Mouse (Mus musculus): ENCODE data around the gene Cdk19. TPM values are rescaled to one million over a fixed set of nuclear protein-coding genes. Genes with fewer than 3 reads are reported as not detected.

Gene Cdk19
- total RNA-seq, 2 experiments from 2014 or later: 11.9 to 12.9 TPM

DNA sequence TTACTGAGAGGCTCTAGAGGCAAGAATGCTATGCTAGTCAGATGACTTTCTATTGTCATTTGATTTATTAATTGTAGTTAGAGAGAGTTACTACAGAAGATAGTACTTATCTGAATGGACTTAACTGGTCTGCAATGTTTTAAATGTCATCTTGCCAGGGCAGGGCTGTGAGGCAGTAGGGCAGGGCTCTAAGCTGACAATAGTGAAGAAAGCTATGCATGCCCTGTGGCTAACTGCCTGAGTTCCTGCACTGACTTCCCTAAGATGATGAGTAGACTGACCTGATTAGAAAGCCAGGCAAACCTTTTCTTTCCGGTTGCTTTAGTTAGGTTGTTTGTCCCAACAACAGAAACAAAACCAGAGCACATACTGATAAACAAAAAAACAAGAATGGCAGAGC lies 102.7 kb downstream of the Cdk19 start:
- DNase-seq: no peak

DNA sequence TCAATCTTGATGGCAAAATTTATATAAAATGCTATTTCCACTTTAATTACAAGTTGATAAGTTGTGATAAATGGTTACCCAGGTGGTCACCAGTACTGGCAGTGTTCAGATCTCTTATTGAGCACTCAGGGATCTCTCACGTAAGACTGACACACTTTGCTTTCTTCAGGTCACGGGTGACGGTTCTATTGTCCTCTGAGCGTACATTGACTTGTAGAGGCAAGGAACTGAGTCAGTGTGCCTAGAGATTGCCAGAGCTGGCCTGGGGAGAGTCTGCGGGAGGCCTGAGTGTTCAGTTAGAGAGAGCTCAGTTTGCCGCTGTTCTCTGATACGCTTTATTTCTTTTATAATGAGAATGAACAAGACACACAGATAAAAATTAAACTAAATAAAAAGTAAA lies 104.0 kb downstream of the Cdk19 start:
- DNase-seq: no peak

GRCm38 (mm10) chr10:40443806-40444357 lies 104.5 kb downstream of the Cdk19 start:
- no peak for DNase-seq

DNA sequence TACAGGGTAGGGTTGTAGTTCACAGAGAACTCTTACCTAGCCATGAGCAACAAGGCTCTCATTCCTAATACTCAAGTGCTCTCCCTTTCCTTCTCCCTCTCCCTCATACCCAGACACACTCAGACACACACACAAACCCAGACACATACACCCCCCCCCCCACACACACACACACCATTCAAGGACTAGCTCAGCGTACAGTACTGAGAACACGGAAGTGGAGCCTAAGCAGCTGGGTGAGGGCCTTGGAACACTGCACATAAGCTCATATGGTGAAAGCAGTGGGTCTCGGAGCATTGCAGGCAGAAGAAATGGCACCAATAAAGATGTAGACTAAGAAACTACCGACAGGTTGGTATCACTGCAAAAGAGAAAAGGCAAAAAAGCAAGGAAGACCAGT lies 105.2 kb downstream of the Cdk19 start:
- DNase-seq: no peak

DNA sequence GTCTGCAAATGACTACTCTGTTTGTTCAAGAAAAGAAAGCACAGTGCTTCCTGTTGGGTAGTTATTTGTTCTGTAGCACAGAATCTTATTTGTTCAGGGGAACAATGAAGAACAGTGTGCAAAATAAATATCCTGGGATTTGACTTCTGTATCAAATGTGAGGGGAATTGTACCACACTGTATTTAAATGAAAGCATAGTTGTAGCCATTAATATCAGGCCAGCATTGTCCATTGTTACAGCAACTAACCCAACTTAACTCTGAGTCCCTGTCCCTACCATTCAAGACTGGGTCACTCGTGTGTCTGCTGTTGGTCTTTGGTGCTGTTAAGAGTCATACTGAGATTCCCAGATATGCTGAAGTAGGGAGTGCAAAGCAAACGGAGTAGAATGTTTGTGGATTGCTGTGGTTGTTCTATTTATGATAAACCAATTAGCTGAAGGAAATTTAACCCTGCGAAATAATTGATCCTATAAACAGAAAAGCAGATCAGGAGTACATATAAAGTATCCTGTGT lies 106.8 kb downstream of the Cdk19 start:
- DNase-seq: no peak

DNA sequence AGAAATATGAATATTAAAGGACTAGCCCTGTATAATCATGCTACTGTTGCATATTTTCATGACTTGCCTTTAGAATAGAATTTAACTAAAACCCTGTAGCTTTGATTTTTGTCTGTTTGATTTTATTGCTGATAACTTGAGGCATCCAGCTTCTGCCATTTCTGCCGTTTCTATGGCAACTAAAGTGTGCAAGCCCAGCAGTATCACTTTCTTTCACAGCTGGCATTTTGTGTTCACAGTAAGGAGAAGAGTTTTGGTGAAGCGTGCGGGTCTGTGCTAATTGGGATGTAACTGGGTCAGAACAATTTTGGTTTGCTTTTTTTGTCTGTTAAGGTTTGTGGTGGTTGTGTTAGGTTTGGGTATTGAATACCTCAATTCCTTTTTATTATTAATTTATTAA lies 107.3 kb downstream of the Cdk19 start:
- DNase-seq: no peak

DNA sequence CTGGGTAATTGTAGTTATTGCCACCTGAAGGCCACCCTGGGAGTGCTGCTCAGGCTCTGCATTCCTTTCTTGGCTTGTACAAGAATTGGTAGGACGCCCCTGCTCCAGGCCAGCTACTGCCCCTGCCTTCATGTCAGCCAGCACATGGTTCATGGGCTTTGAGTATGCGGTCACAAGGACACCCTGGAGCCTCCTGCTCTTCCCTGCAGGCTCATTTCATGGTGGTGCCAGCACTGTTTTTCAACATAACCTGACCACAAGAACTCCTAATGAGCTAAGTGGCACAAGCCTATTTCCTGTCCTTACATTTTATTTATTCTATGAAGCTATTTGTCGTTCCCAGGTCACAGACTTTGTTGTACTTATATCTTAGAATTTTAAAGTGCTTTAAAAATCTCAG lies 107.9 kb downstream of the Cdk19 start:
- no peak for DNase-seq

DNA sequence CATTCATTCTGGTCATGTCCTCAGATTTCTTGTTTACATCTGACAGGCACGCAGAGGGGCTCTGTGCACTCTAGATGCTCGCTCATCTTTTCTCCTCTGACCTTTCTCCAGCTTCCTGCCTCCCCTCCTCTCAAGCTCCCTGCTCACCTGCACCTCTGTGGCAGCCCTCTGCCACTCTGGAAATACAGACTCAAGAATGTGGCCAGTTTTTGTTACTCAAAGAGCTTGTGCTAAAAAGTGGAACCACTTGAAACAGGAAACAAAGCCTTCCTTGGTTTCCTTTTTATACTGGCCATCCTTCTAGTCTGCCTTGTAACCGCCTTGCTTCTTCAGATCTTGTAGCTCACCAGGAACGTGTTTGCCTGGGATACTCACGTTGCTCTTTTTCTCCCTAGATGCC lies 108.6 kb downstream of the Cdk19 start:
- DNase-seq: no peak

- no peak for DNase-seq
Observed at GRCm38 (mm10) chr10:40448444-40448843, 109.1 kb downstream of the Cdk19 start.

GRCm38 (mm10) chr10:40449571-40449970 lies 110.2 kb downstream of the Cdk19 start:
- no peak for DNase-seq

DNA sequence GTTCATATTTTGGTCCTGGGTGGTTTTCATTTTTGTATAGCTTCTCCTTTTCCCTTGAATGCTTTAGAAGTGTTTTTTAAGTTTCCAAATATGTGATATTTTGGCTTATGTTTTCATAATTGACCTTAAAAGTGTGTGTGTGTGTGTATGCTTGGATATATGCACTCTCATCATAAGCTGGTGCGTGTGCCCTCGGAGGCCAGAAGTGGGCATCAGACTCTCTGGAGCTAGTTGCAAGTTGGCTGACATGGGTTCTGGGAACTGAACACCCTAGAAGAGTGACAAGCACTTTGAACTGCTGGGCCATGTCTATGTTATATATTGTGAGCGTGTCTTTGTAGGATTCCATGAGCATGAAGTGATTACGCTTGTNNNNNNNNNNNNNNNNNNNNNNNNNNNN lies 110.8 kb downstream of the Cdk19 start:
- DNase-seq: no peak

GRCm38 (mm10) chr10:40457116-40457515 lies 117.8 kb downstream of the Cdk19 start:
- DNase-seq: no peak

DNA sequence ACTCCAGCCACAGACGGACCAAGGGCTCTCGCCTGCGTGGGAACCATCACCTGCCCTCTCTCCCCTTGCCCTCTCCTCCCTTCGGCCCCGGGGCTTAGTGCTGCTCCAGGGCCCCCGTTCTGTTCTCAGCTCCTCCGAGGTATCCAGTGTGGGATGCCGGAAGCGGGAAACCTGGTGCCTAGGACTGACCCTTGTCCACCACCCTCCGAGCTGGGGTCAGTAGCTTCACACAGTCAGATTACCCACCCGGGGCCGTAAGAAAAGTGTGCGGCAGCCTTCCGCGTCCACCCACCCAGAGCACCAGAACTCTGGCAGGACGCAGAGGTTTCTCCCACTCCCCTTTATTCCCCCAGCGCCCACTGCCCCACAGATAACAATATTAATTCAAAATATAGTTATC lies 119.8 kb downstream of the Cdk19 start:
- no peak for DNase-seq

DNA sequence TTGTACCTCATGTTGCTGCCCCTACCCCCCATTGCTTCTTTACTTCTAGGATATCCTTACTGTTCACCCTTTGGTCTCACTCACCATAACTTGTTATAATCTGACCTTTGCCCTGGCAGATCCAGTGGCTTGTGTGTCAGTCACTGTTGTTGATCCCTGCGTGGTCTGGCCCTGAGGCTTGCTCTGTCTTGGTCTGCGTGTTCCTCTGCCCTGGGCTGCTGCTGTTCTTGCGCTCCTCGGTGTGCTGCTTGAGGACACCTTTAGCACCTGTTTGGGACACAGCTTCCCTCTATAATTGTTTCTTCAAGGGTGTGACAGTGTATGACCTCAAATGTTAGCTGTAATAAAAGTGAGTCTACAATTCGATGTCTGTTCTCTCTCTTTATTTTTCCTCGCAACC lies 122.0 kb downstream of the Cdk19 start:
- DNase-seq: no peak

- DNase-seq: no peak
Observed at GRCm38 (mm10) chr10:40462257-40462656, 122.9 kb downstream of the Cdk19 start.

- DNase-seq: no peak
Observed at GRCm38 (mm10) chr10:40467174-40467911, 128.0 kb downstream of the Cdk19 start.

GRCm38 (mm10) chr10:40467912-40468254 lies 128.5 kb downstream of the Cdk19 start:
- no peak for DNase-seq

DNA sequence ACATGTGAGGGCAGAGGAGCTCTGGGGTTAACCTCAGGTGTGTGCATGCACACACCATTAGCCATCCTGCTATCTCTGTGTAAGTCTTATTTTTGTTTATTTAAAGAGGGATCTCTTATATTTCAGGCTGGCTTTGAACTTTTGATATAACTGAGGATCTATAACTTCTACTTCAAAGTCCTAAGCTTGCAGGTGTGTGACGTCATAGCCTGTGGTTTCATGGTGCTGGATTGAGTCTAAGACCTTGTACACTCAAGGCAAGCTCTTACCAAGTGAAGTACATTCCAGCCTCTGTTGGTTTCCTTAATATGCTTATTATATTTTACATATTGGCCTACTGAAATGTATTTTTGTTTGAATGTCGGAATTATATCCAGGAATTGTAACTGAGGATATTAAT lies 129.8 kb downstream of the Cdk19 start:
- DNase-seq: no peak

- DNase-seq: no peak
Observed at GRCm38 (mm10) chr10:40476535-40477285, 137.3 kb downstream of the Cdk19 start.

GRCm38 (mm10) chr10:40477426-40478075 lies 138.2 kb downstream of the Cdk19 start:
- DNase-seq: no peak

DNA sequence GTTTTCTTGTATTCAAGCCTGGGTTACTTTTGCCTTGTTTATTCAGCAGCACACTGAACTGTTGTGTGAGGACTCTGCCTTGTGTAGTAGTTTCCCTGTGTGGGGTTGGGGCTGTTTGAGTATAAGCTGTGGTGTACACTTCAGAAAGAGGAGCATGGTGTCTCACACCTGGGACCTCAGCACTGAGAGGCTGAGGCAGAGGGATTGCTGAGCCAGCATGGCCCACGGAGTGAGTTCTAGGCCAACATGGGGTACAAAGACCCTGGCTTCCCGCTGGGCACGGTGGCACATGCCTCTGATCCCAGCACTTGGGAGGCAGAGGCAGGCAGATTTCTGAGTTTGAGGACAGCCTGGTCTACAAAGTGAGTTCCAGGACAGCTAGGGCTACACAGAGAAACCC lies 139.3 kb downstream of the Cdk19 start:
- DNase-seq: no peak

DNA sequence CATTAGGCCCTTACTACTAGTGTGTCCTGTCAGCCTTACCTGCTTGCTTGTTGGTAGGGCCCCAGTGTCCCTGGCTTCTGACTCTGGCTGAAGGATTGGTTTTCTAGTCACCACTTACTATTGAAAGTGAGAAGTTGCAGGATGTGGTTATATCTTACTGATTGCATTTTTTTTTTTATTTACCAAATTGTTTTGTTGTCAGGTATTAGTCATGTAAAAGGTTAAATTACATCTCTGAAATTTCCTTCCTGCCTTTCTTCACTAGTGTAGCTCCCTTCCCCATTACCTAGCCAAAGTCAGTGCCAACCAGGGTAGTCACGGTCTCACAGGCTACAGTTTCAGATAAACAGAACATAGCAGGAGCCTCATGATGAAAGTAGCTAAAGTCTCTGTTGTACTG lies 139.9 kb downstream of the Cdk19 start:
- no peak for DNase-seq

DNA sequence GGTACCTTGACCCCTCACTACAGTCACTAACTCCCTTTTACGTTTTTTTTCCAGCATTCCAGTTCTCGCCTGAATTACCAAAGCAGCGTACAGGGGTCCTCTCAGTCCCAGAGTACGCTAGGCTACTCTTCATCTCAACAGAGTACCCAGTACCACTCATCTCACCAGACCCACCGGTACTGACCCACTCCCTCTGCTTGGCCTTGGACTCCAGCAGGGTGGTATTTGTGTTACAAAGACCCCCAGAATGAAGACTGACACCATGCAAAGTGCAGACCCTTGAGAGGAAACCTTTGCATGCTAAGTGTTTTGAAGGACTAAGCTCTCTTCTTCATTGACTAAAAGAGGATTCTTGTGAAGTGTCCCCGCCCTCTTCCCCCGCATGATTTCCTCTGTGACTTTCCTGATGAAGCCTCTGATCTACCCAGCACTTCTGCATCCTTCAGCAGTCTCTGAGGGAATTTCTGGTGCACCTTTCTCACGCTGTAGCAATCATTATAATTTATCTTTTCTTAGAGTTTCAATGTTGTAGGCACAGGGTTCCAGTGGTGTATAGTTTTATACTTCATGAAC lies 140.3 kb downstream of the Cdk19 start:
- no peak for DNase-seq

All from adrenal gland, postnatal 10 days (tissue).